Mouse (Mus musculus) retina, postnatal 7 days (tissue): ENCODE data around the gene Nlrp9b.
"Not testable (repeated sequence)": the region's sequence is repeated elsewhere in the genome, so short reads cannot be mapped to it uniquely, and the experiment has no call there.

Experiments used
- DNase-seq: peaks from one replicate; pipeline ENCODE4 v3.0.0-alpha.2; 2012; ENCODE audit warnings: low read depth, low spot score

Nlrp9b gene

GRCm38 (mm10) chr7:20122479-20122878, 131.2 kb downstream of the Nlrp9b start, which contains the start of gene Gm16442:
Gene Gm16442 (minus strand): TSS chr7:20122579.
- DNase-seq, result not testable (repeated sequence)
